Mouse (Mus musculus): ENCODE results near the gene Zmym1. TPM values are rescaled to one million over a fixed set of nuclear protein-coding genes. Genes with fewer than 3 reads are reported as not detected.
A peak's percentile ranks its signal among the peaks of the same experiment; 100 is the strongest.
"Not testable (repeated sequence)": the region's sequence is repeated elsewhere in the genome, so short reads cannot be mapped to it uniquely, and the experiment has no call there.

Zmym1 gene
- polyA plus RNA-seq (2012; rRNA removed): 10.9 and 13.6 TPM in 2 replicates

GRCm38 (mm10) chr4:127060585-127061290 is at the start of gene Zmym1:
Gene Zmym1 (minus strand): TSS chr4:127061152.
- TF ChIP-seq CTCF (IDR thresholded peaks at IDR 0.05; ENCODE audit: borderline replicate concordance, extremely low read depth, insufficient read depth, insufficient read length) (no peak), POLR2A (IDR thresholded peaks at IDR 0.05; ENCODE audit: borderline replicate concordance, extremely low read depth, insufficient read depth, insufficient read length, poor library complexity, severe bottlenecking) (peak; percentile 26; the same call in 1 of the 2 replicates)
- peak; percentile 95 for DNase-seq (ENCODE audit: low read depth)

DNA sequence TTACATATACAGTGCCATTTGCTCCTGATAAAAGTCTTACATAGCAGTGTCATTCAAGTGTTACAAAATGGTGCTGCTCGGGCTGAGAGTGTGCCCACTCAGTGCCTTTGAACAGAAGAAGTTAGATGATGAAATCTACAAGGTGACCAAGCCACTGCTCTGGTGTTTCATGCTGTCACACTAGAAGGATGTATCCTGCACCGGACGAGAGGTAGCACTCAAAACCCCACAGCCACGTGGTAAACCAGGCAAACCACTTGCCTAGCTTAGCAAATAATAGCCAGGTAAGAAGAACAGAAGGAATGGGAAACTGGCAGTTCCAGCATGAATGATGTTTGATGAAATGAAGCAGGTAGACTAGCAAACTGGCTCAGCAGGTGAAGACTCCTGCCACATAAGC is 49.6 kb upstream of the Zmym1 start:
- no peak for TF ChIP-seq CTCF (IDR thresholded peaks at IDR 0.05; ENCODE audit: borderline replicate concordance, extremely low read depth, insufficient read depth, insufficient read length)
- no peak for DNase-seq (ENCODE audit: low read depth)

- no peak for DNase-seq (ENCODE audit: low read depth)
Measured at GRCm38 (mm10) chr4:127107566-127107965, 46.6 kb upstream of the Zmym1 start.

GRCm38 (mm10) chr4:127099552-127099951 is 38.6 kb upstream of the Zmym1 start:
- DNase-seq (ENCODE audit: low read depth): not testable (repeated sequence)

More at GRCm38 (mm10) chr4:127107566-127107965, 46.6 kb upstream of the Zmym1 start:
- no peak for TF ChIP-seq CTCF (IDR thresholded peaks at IDR 0.05; ENCODE audit: borderline replicate concordance, extremely low read depth, insufficient read depth, insufficient read length)
- no peak for TF ChIP-seq POLR2A (IDR thresholded peaks at IDR 0.05; ENCODE audit: borderline replicate concordance, extremely low read depth, insufficient read depth, insufficient read length, poor library complexity, severe bottlenecking)

GRCm38 (mm10) chr4:127095090-127095489 is 34.1 kb upstream of the Zmym1 start:
- TF ChIP-seq POLR2A (IDR thresholded peaks at IDR 0.05; ENCODE audit: borderline replicate concordance, extremely low read depth, insufficient read depth, insufficient read length, poor library complexity, severe bottlenecking): no peak
- no peak for TF ChIP-seq CTCF (IDR thresholded peaks at IDR 0.05; ENCODE audit: borderline replicate concordance, extremely low read depth, insufficient read depth, insufficient read length)

DNA sequence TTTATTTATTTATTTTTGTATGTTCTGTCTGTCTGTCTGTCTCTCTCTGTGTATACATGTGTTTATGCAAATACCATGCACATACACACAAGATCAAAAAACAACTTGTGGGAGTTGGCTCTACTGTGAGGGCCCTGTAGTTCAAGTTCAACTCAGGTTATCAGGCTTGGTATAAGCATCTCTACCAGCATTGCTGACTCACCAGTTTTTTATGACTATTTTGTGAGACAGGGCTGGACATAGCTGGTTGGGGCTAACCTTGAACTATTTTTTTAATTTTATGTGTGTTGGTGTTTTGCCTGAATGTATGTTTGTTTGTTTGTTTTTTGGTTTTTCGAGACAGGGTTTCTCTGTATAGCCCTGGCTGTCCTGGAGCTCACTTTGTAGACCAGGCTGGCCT is 30.2 kb upstream of the Zmym1 start:
- DNase-seq (ENCODE audit: low read depth): no peak
- TF ChIP-seq POLR2A (IDR thresholded peaks at IDR 0.05; ENCODE audit: borderline replicate concordance, extremely low read depth, insufficient read depth, insufficient read length, poor library complexity, severe bottlenecking) (no peak), CTCF (IDR thresholded peaks at IDR 0.05; ENCODE audit: borderline replicate concordance, extremely low read depth, insufficient read depth, insufficient read length) (no peak)

More at GRCm38 (mm10) chr4:127095090-127095489, 34.1 kb upstream of the Zmym1 start:
- no peak for DNase-seq (ENCODE audit: low read depth)

DNA sequence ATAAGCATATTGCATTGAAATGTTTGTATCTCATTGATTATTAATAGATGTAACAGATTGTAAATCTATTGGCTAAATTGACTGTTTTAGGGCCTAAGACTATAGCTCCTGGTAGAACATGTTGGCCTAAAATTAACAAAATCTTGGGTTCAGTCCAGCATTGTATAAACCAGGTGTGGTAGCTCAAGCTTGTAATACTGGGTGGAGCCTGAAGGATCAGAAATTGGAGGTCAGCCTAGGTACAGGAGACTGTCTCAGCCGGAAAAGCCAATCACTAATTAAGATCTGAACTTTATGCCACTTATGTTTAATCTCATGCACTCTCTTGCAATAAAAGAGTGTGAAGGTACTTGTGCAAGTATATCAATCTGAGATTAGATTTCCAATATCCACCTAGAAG is 24.8 kb upstream of the Zmym1 start:
- TF ChIP-seq POLR2A (IDR thresholded peaks at IDR 0.05; ENCODE audit: borderline replicate concordance, extremely low read depth, insufficient read depth, insufficient read length, poor library complexity, severe bottlenecking): no peak
- DNase-seq (ENCODE audit: low read depth): no peak

DNA sequence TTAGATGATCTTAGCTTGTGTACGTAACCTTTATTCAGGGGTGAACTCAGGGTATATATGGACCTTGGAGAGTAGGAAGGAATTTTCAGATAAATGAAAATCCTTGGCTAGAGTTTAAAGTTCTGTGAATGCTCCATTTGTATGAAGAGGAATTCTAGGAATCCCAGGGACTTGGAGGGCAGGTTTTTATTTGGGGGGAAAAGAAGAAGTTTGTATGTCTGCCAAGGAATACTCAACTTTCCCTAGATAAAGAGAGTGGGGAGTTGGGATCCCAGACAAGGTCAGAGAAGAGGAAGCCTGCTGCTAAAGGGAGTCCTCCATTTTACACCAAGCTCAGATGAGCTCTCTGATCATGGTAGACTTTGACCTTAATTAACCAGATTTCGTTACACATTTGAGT is 22.2 kb upstream of the Zmym1 start:
- TF ChIP-seq CTCF (IDR thresholded peaks at IDR 0.05; ENCODE audit: borderline replicate concordance, extremely low read depth, insufficient read depth, insufficient read length): no peak
- no peak for TF ChIP-seq POLR2A (IDR thresholded peaks at IDR 0.05; ENCODE audit: borderline replicate concordance, extremely low read depth, insufficient read depth, insufficient read length, poor library complexity, severe bottlenecking)
- DNase-seq (ENCODE audit: low read depth): no peak

DNA sequence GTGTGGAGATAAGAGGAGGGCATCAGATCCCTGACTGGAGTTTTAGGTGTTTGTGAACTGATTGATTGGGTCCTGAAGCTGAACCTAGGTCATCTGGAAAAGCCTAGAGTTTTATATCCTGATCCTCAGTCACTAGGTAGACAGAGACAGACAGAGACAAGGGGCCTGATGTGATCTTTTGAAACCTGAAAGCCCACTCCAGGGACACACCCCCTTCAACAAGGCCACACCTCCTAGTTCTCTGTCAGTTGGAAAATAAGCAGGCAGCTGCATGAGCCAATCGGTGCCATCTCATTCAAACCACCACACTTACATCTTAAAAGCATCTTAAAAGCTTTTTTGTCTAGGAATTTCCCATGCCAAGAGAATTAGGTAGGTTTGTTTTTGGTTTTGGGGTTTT is 19.9 kb upstream of the Zmym1 start:
- no peak for DNase-seq (ENCODE audit: low read depth)
- TF ChIP-seq CTCF (IDR thresholded peaks at IDR 0.05; ENCODE audit: borderline replicate concordance, extremely low read depth, insufficient read depth, insufficient read length) (no peak), POLR2A (IDR thresholded peaks at IDR 0.05; ENCODE audit: borderline replicate concordance, extremely low read depth, insufficient read depth, insufficient read length, poor library complexity, severe bottlenecking) (no peak)

- TF ChIP-seq CTCF (IDR thresholded peaks at IDR 0.05; ENCODE audit: borderline replicate concordance, extremely low read depth, insufficient read depth, insufficient read length): peak; percentile 4; the same call in 1 of the 2 replicates
- peak; percentile 93 for TF ChIP-seq POLR2A (IDR thresholded peaks at IDR 0.05; ENCODE audit: borderline replicate concordance, extremely low read depth, insufficient read depth, insufficient read length, poor library complexity, severe bottlenecking)
- peak; percentile 99 for DNase-seq (ENCODE audit: low read depth)
Measured at GRCm38 (mm10) chr4:127076875-127077548, 16.1 kb upstream of the Zmym1 start, which contains the start of gene Zmym6. Gene Zmym6 (plus strand): TSS chr4:127077383.

DNA sequence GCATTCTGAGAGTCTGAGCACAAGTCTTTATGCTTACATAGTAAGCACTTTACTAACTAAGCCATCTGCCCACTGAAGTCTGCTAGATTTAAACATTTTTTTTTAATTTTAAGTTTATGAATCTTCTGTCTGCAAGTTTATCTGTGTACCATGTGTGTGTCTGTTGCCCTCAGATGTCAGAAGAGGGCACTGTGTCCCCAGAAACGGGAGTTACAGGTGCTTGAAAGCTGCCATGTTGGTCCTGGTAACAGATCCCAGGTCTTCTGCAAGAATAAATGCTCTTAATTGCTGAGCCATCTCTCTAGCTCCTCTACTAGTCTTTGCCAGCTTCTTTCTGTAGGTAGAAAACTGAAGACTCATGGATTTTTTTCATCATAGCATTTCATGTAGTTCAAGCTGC is 14.0 kb upstream of the Zmym1 start:
- no peak for TF ChIP-seq POLR2A (IDR thresholded peaks at IDR 0.05; ENCODE audit: borderline replicate concordance, extremely low read depth, insufficient read depth, insufficient read length, poor library complexity, severe bottlenecking)
- TF ChIP-seq CTCF (IDR thresholded peaks at IDR 0.05; ENCODE audit: borderline replicate concordance, extremely low read depth, insufficient read depth, insufficient read length): no peak

GRCm38 (mm10) chr4:127064051-127064450 is 3.1 kb upstream of the Zmym1 start:
- no peak for DNase-seq (ENCODE audit: low read depth)
- TF ChIP-seq CTCF (IDR thresholded peaks at IDR 0.05; ENCODE audit: borderline replicate concordance, extremely low read depth, insufficient read depth, insufficient read length) (no peak), POLR2A (IDR thresholded peaks at IDR 0.05; ENCODE audit: borderline replicate concordance, extremely low read depth, insufficient read depth, insufficient read length, poor library complexity, severe bottlenecking) (no peak)

More for the DNA sequence above, 14.0 kb upstream of the Zmym1 start:
- DNase-seq (ENCODE audit: low read depth): no peak
